Mouse (Mus musculus): ENCODE measurements at regions not wholly inside any gene's neighbourhood (a gene's known extent, or its start where the extent isn't known, plus 50 kb on each side); places are given as distances from the start of the nearest gene placed in this dataset.

- Histone ChIP-seq H3K4me2 (ENCODE audit: low read length) (no peak overlapping the region), H3K36me3 (ENCODE audit: control insufficient read depth, insufficient read depth, low read length) (no peaks in the 10 kb centered on the region), H3K27me3 (replicated peaks; ENCODE audit: control insufficient read depth, insufficient read depth, low read length) (no peaks in the 10 kb centered on the region), H3K9ac (ENCODE audit: low read length) (no peak overlapping the region), H3K4me1 (ENCODE audit: control insufficient read depth, insufficient read depth, low read length) (no peaks in the 10 kb centered on the region), H3K4me3 (ENCODE audit: low read depth, low read length) (no peak overlapping the region), H3K9me3 (replicated peaks; ENCODE audit: control insufficient read depth, low read length) (no peaks in the 10 kb centered on the region), H3K27ac (ENCODE audit: low read depth, low read length) (no peak overlapping the region)
- DNase-seq (ENCODE audit: low spot score) (no peak), ATAC-seq (no peak)
- WGBS = 80% methylated on average over 3 of the region's 3 CpGs
Observed at GRCm38 (mm10) chr14:110171162-110172117, 583.5 kb downstream of the Slitrk6 start.

- Histone ChIP-seq H3K4me1 (ENCODE audit: control insufficient read depth, insufficient read depth, low read length) (no peaks in the 10 kb centered on the region), H3K27ac (ENCODE audit: low read depth, low read length) (no peak overlapping the region), H3K4me2 (ENCODE audit: low read length) (no peak overlapping the region), H3K9ac (ENCODE audit: low read length) (no peak overlapping the region), H3K4me3 (ENCODE audit: low read depth, low read length) (no peak overlapping the region), H3K36me3 (ENCODE audit: control insufficient read depth, insufficient read depth, low read length) (no peaks in the 10 kb centered on the region), H3K9me3 (replicated peaks; ENCODE audit: control insufficient read depth, low read length) (no peaks in the 10 kb centered on the region), H3K27me3 (replicated peaks; ENCODE audit: control insufficient read depth, insufficient read depth, low read length) (no peaks in the 10 kb centered on the region)
- DNase-seq (ENCODE audit: low spot score) (peak; percentile 3), ATAC-seq (no peak)
- WGBS = 40% methylated on average over 5 of the region's 5 CpGs
Observed at GRCm38 (mm10) chr14:110168632-110169031, 586.3 kb downstream of the Slitrk6 start.

GRCm38 (mm10) chr14:110128265-110128664 lies 626.7 kb downstream of the Slitrk6 start:
- H3K4me1 ChIP-seq (ENCODE audit: control insufficient read depth, insufficient read depth, low read length) = no peaks in the 10 kb centered on the region
- H3K36me3 ChIP-seq (ENCODE audit: control insufficient read depth, insufficient read depth, low read length) = no peaks in the 10 kb centered on the region
- DNase-seq (ENCODE audit: low spot score) (no peak), ATAC-seq (no peak)
- H3K4me2 ChIP-seq (ENCODE audit: low read length) = no peak overlapping the region
- H3K9me3 ChIP-seq (replicated peaks; ENCODE audit: control insufficient read depth, low read length) = no peaks in the 10 kb centered on the region
- H3K4me3 ChIP-seq (ENCODE audit: low read depth, low read length) = no peak overlapping the region
- H3K27ac ChIP-seq (ENCODE audit: low read depth, low read length) = no peak overlapping the region
- WGBS = 83% methylated on average over 5 of the region's 5 CpGs
- H3K9ac ChIP-seq (ENCODE audit: low read length) = no peak overlapping the region
- H3K27me3 ChIP-seq (replicated peaks; ENCODE audit: control insufficient read depth, insufficient read depth, low read length) = no peaks in the 10 kb centered on the region

GRCm38 (mm10) chr14:110125936-110126710 lies 628.8 kb downstream of the Slitrk6 start:
- Histone ChIP-seq H3K27ac (ENCODE audit: low read depth, low read length) (no peak overlapping the region), H3K27me3 (replicated peaks; ENCODE audit: control insufficient read depth, insufficient read depth, low read length) (no peaks in the 10 kb centered on the region), H3K36me3 (ENCODE audit: control insufficient read depth, insufficient read depth, low read length) (no peaks in the 10 kb centered on the region), H3K9ac (ENCODE audit: low read length) (no peak overlapping the region), H3K4me3 (ENCODE audit: low read depth, low read length) (no peak overlapping the region), H3K9me3 (replicated peaks; ENCODE audit: control insufficient read depth, low read length) (no peaks in the 10 kb centered on the region), H3K4me2 (ENCODE audit: low read length) (no peak overlapping the region), H3K4me1 (ENCODE audit: control insufficient read depth, insufficient read depth, low read length) (no peaks in the 10 kb centered on the region)
- WGBS = 84% methylated on average over 6 of the region's 6 CpGs
- DNase-seq (ENCODE audit: low spot score) (no peak), ATAC-seq (no peak)

- ATAC-seq (no peak), DNase-seq (ENCODE audit: low spot score) (no peak)
- no peak overlapping the region for H3K9ac ChIP-seq (ENCODE audit: low read length)
- no peak overlapping the region for H3K27ac ChIP-seq (ENCODE audit: low read depth, low read length)
- no peaks in the 10 kb centered on the region for H3K27me3 ChIP-seq (replicated peaks; ENCODE audit: control insufficient read depth, insufficient read depth, low read length)
- no peaks in the 10 kb centered on the region for H3K9me3 ChIP-seq (replicated peaks; ENCODE audit: control insufficient read depth, low read length)
- H3K4me2 ChIP-seq (ENCODE audit: low read length) = no peak overlapping the region
- H3K4me3 ChIP-seq (ENCODE audit: low read depth, low read length) = no peak overlapping the region
- WGBS = 95% methylated on average over 3 of the region's 3 CpGs
- H3K36me3 ChIP-seq (ENCODE audit: control insufficient read depth, insufficient read depth, low read length) = no peaks in the 10 kb centered on the region
- no peaks in the 10 kb centered on the region for H3K4me1 ChIP-seq (ENCODE audit: control insufficient read depth, insufficient read depth, low read length)
Observed at GRCm38 (mm10) chr14:110122710-110123109, 632.2 kb downstream of the Slitrk6 start.

GRCm38 (mm10) chr14:110115578-110115977 lies 639.4 kb downstream of the Slitrk6 start:
- H3K4me2 ChIP-seq (ENCODE audit: low read length) = no peak overlapping the region
- H3K9ac ChIP-seq (ENCODE audit: low read length) = no peak overlapping the region
- no peaks in the 10 kb centered on the region for H3K36me3 ChIP-seq (ENCODE audit: control insufficient read depth, insufficient read depth, low read length)
- H3K9me3 ChIP-seq (replicated peaks; ENCODE audit: control insufficient read depth, low read length) = no peaks in the 10 kb centered on the region
- H3K27ac ChIP-seq (ENCODE audit: low read depth, low read length) = no peak overlapping the region
- H3K4me1 ChIP-seq (ENCODE audit: control insufficient read depth, insufficient read depth, low read length) = no peaks in the 10 kb centered on the region
- 81% methylated on average over 4 of the region's 4 CpGs for WGBS
- H3K27me3 ChIP-seq (replicated peaks; ENCODE audit: control insufficient read depth, insufficient read depth, low read length) = no peaks in the 10 kb centered on the region
- no peak for DNase-seq (ENCODE audit: low spot score)
- H3K4me3 ChIP-seq (ENCODE audit: low read depth, low read length) = no peak overlapping the region
- no peak for ATAC-seq

- Histone ChIP-seq H3K9me3 (replicated peaks; ENCODE audit: control insufficient read depth, low read length) (no peaks in the 10 kb centered on the region), H3K36me3 (ENCODE audit: control insufficient read depth, insufficient read depth, low read length) (no peaks in the 10 kb centered on the region), H3K4me2 (ENCODE audit: low read length) (no peak overlapping the region), H3K27ac (ENCODE audit: low read depth, low read length) (no peak overlapping the region), H3K27me3 (replicated peaks; ENCODE audit: control insufficient read depth, insufficient read depth, low read length) (no peaks in the 10 kb centered on the region), H3K4me3 (ENCODE audit: low read depth, low read length) (no peak overlapping the region), H3K9ac (ENCODE audit: low read length) (no peak overlapping the region), H3K4me1 (ENCODE audit: control insufficient read depth, insufficient read depth, low read length) (no peaks in the 10 kb centered on the region)
- DNase-seq (ENCODE audit: low spot score) = no peak
- WGBS = 67% methylated on average over 4 of the region's 4 CpGs
- ATAC-seq = no peak
Observed at GRCm38 (mm10) chr14:110100852-110101251, 654.1 kb downstream of the Slitrk6 start.

GRCm38 (mm10) chr14:110078351-110078750 lies 676.6 kb downstream of the Slitrk6 start:
- no peak for DNase-seq (ENCODE audit: low spot score)
- no peak overlapping the region for H3K9ac ChIP-seq (ENCODE audit: low read length)
- H3K36me3 ChIP-seq (ENCODE audit: control insufficient read depth, insufficient read depth, low read length) = no peaks in the 10 kb centered on the region
- no peaks in the 10 kb centered on the region for H3K9me3 ChIP-seq (replicated peaks; ENCODE audit: control insufficient read depth, low read length)
- H3K27ac ChIP-seq (ENCODE audit: low read depth, low read length) = no peak overlapping the region
- H3K4me1 ChIP-seq (ENCODE audit: control insufficient read depth, insufficient read depth, low read length) = no peaks in the 10 kb centered on the region
- no peaks in the 10 kb centered on the region for H3K27me3 ChIP-seq (replicated peaks; ENCODE audit: control insufficient read depth, insufficient read depth, low read length)
- no peak overlapping the region for H3K4me3 ChIP-seq (ENCODE audit: low read depth, low read length)
- H3K4me2 ChIP-seq (ENCODE audit: low read length) = no peak overlapping the region
- ATAC-seq = no peak
- WGBS = 88% methylated on average over 6 of the region's 6 CpGs

- H3K27me3 ChIP-seq (replicated peaks; ENCODE audit: control insufficient read depth, insufficient read depth, low read length) = no peaks in the 10 kb centered on the region
- H3K4me3 ChIP-seq (ENCODE audit: low read depth, low read length) = no peak overlapping the region
- H3K9ac ChIP-seq (ENCODE audit: low read length) = no peak overlapping the region
- WGBS = 82% methylated on average over 3 of the region's 3 CpGs
- H3K36me3 ChIP-seq (ENCODE audit: control insufficient read depth, insufficient read depth, low read length) = no peaks in the 10 kb centered on the region
- H3K27ac ChIP-seq (ENCODE audit: low read depth, low read length) = no peak overlapping the region
- no peaks in the 10 kb centered on the region for H3K9me3 ChIP-seq (replicated peaks; ENCODE audit: control insufficient read depth, low read length)
- DNase-seq (ENCODE audit: low spot score) (peak; percentile 24), ATAC-seq (peak; percentile 46; the same call in 1 of the 2 replicates)
- no peak overlapping the region for H3K4me2 ChIP-seq (ENCODE audit: low read length)
- no peaks in the 10 kb centered on the region for H3K4me1 ChIP-seq (ENCODE audit: control insufficient read depth, insufficient read depth, low read length)
Observed at GRCm38 (mm10) chr14:110047748-110048147, 707.2 kb downstream of the Slitrk6 start.

Data from forebrain, embryonic 14.5 days (tissue).